Mouse (Mus musculus): Measurements from ENCODE around the gene Cfdp1. TPM values are rescaled to one million over a fixed set of nuclear protein-coding genes. Genes with fewer than 3 reads are reported as not detected.
A peak's percentile ranks its signal among the peaks of the same experiment; 100 is the strongest.

Gene Cfdp1
- polyA plus RNA-seq, 1 experiment from 2014 or later = 195 TPM

- H3K4me3 ChIP-seq (ENCODE audit: low read depth, low read length) = peak overlapping the region; percentile 78
- TF ChIP-seq CTCF (IDR thresholded peaks at IDR 0.05; ENCODE audit: low read depth) = no peak
- H3K27me3 ChIP-seq (ENCODE audit: insufficient read depth, low read length) = no peaks in the 10 kb centered on the region
- no peaks in the 10 kb centered on the region for H3K36me3 ChIP-seq (ENCODE audit: insufficient read depth)
- 18% methylated on average over 10 of the region's 10 CpGs for WGBS
- ATAC-seq (ENCODE audit: insufficient read depth) (peak; percentile 29), DNase-seq (peak; percentile 76)
- H3K9me3 ChIP-seq (ENCODE audit: low read depth, low read length) = no peaks in the 10 kb centered on the region
- peak overlapping the region; percentile 75 for H3K4me2 ChIP-seq
- H3K9ac ChIP-seq = peak overlapping the region; percentile 45
- peak overlapping the region; percentile 91 for H3K27ac ChIP-seq (ENCODE audit: low read depth)
- H3K4me1 ChIP-seq (ENCODE audit: insufficient read depth) = peaks cover 64% of the 10 kb centered on the region
These were observed 121.5 kb downstream of the Cfdp1 start for GRCm38 (mm10) chr8:111732406-111733085.

- H3K4me1 ChIP-seq (ENCODE audit: insufficient read depth) = peaks cover 61% of the 10 kb centered on the region
- peak overlapping the region; percentile 75 for H3K4me2 ChIP-seq
- DNase-seq = peak; percentile 99
- peak; percentile 93 for ATAC-seq (ENCODE audit: insufficient read depth)
- H3K4me3 ChIP-seq (ENCODE audit: low read depth, low read length) = peak overlapping the region; percentile 78
- H3K9ac ChIP-seq = peak overlapping the region; percentile 85
- no peaks in the 10 kb centered on the region for H3K27me3 ChIP-seq (ENCODE audit: insufficient read depth, low read length)
- no peak for TF ChIP-seq CTCF (IDR thresholded peaks at IDR 0.05; ENCODE audit: low read depth)
- under 1% methylated on average over 41 of the region's 41 CpGs for WGBS
- no peaks in the 10 kb centered on the region for H3K9me3 ChIP-seq (ENCODE audit: low read depth, low read length)
- H3K27ac ChIP-seq (ENCODE audit: low read depth) = peak overlapping the region; percentile 91
- no peaks in the 10 kb centered on the region for H3K36me3 ChIP-seq (ENCODE audit: insufficient read depth)
These were observed 122.1 kb downstream of the Cfdp1 start for GRCm38 (mm10) chr8:111732004-111732403.

GRCm38 (mm10) chr8:111731231-111731977, 122.7 kb downstream of the Cfdp1 start:
- peak overlapping the region; percentile 85 for H3K9ac ChIP-seq
- peaks cover 64% of the 10 kb centered on the region for H3K4me1 ChIP-seq (ENCODE audit: insufficient read depth)
- no peaks in the 10 kb centered on the region for H3K27me3 ChIP-seq (ENCODE audit: insufficient read depth, low read length)
- DNase-seq = peak; percentile 61
- peak; percentile 31 for ATAC-seq (ENCODE audit: insufficient read depth)
- H3K27ac ChIP-seq (ENCODE audit: low read depth) = peak overlapping the region; percentile 89
- peak overlapping the region; percentile 75 for H3K4me2 ChIP-seq
- no peaks in the 10 kb centered on the region for H3K36me3 ChIP-seq (ENCODE audit: insufficient read depth)
- no peak for TF ChIP-seq CTCF (IDR thresholded peaks at IDR 0.05; ENCODE audit: low read depth)
- no peaks in the 10 kb centered on the region for H3K9me3 ChIP-seq (ENCODE audit: low read depth, low read length)
- H3K4me3 ChIP-seq (ENCODE audit: low read depth, low read length) = peak overlapping the region; percentile 78
- WGBS = under 1% methylated on average over 38 of the region's 39 CpGs

GRCm38 (mm10) chr8:111729233-111730170, 124.6 kb downstream of the Cfdp1 start:
- H3K4me3 ChIP-seq (ENCODE audit: low read depth, low read length) = no peak overlapping the region

GRCm38 (mm10) chr8:111728481-111728880, 125.6 kb downstream of the Cfdp1 start:
- DNase-seq = no peak
- WGBS = 74% methylated on average over 5 of the region's 5 CpGs
- Histone ChIP-seq H3K4me3 (ENCODE audit: low read depth, low read length) (no peak overlapping the region), H3K36me3 (ENCODE audit: insufficient read depth) (no peaks in the 10 kb centered on the region), H3K27ac (ENCODE audit: low read depth) (0 out of 2 replicates have a peak overlapping the region, but pooled peaks have one; percentile 32), H3K4me2 (no peak overlapping the region), H3K4me1 (ENCODE audit: insufficient read depth) (peaks cover 41% of the 10 kb centered on the region), H3K27me3 (ENCODE audit: insufficient read depth, low read length) (no peaks in the 10 kb centered on the region), H3K9me3 (ENCODE audit: low read depth, low read length) (no peaks in the 10 kb centered on the region), H3K9ac (peak overlapping the region; percentile 30)
- ATAC-seq (ENCODE audit: insufficient read depth) = no peak
- TF ChIP-seq CTCF (IDR thresholded peaks at IDR 0.05; ENCODE audit: low read depth) = no peak

More at GRCm38 (mm10) chr8:111729233-111730170, 124.6 kb downstream of the Cfdp1 start:
- 0 out of 2 replicates have a peak, but pooled peaks have one; percentile 3 for TF ChIP-seq CTCF (IDR thresholded peaks at IDR 0.05; ENCODE audit: low read depth)
- peak overlapping the region; percentile 75 for H3K4me2 ChIP-seq
- H3K9me3 ChIP-seq (ENCODE audit: low read depth, low read length) = no peaks in the 10 kb centered on the region
- no peaks in the 10 kb centered on the region for H3K36me3 ChIP-seq (ENCODE audit: insufficient read depth)
- no peak for DNase-seq
- 45% methylated on average over 7 of the region's 7 CpGs for WGBS
- H3K4me1 ChIP-seq (ENCODE audit: insufficient read depth) = peaks cover 51% of the 10 kb centered on the region
- ATAC-seq (ENCODE audit: insufficient read depth) = no peak
- no peak overlapping the region for H3K27ac ChIP-seq (ENCODE audit: low read depth)
- H3K27me3 ChIP-seq (ENCODE audit: insufficient read depth, low read length) = no peaks in the 10 kb centered on the region
- H3K9ac ChIP-seq = 0 out of 2 replicates have a peak overlapping the region, but pooled peaks have one; percentile 17

GRCm38 (mm10) chr8:111727553-111727952, 126.5 kb downstream of the Cfdp1 start:
- Histone ChIP-seq H3K4me1 (ENCODE audit: insufficient read depth) (peaks cover 32% of the 10 kb centered on the region), H3K9me3 (ENCODE audit: low read depth, low read length) (no peaks in the 10 kb centered on the region), H3K27ac (ENCODE audit: low read depth) (no peak overlapping the region), H3K27me3 (ENCODE audit: insufficient read depth, low read length) (no peaks in the 10 kb centered on the region), H3K4me3 (ENCODE audit: low read depth, low read length) (no peak overlapping the region), H3K9ac (no peak overlapping the region), H3K36me3 (ENCODE audit: insufficient read depth) (no peaks in the 10 kb centered on the region), H3K4me2 (no peak overlapping the region)
- no peak for DNase-seq
- TF ChIP-seq CTCF (IDR thresholded peaks at IDR 0.05; ENCODE audit: low read depth) = no peak
- no peak for ATAC-seq (ENCODE audit: insufficient read depth)
- WGBS = 75% methylated on average over 4 of the region's 4 CpGs
